Mouse (Mus musculus): ENCODE measurements around the gene Immt. TPM values are rescaled to one million over a fixed set of nuclear protein-coding genes. Genes with fewer than 3 reads are reported as not detected.

Gene Immt
- polyA plus RNA-seq, 1 experiment from 2014 or later: 170 TPM

Other genes starting within 250 kb of the Immt start
- 54.2 and 64.0 TPM in 2 replicates for gene Kdm3a, start 198.3 kb upstream of the Immt start, polyA plus RNA-seq (2015; fragmentation: Nextera tagmentation; extraction: Ambion mirVana)
- gene Reep1, start 123.8 kb upstream of the Immt start, polyA plus RNA-seq (2015; fragmentation: Nextera tagmentation; extraction: Ambion mirVana): 16.8 and 17.3 TPM in 2 replicates
- 54.2 and 59.4 TPM in 2 replicates for gene Mrpl35, start 4.4 kb upstream of the Immt start, polyA plus RNA-seq (2015; fragmentation: Nextera tagmentation; extraction: Ambion mirVana)
- 85.5 and 86.2 TPM in 2 replicates for gene Ptcd3, start 77.4 kb downstream of the Immt start, polyA plus RNA-seq (2015; fragmentation: Nextera tagmentation; extraction: Ambion mirVana)
- 26.5 and 27.1 TPM in 2 replicates for gene Polr1a, start 77.7 kb downstream of the Immt start, polyA plus RNA-seq (2015; fragmentation: Nextera tagmentation; extraction: Ambion mirVana)